Mouse (Mus musculus) intestine, embryonic 14.5 days (tissue): Measurements from ENCODE around the gene Pknox2. TPM values are rescaled to one million over a fixed set of nuclear protein-coding genes. Genes with fewer than 3 reads are reported as not detected.

ENCODE experiments used
- ATAC-seq: fragments of 200-750 bp; cut with Nextera tagmentation; replicated peaks from 2 replicates; pipeline ENCODE4 v1.8.0; 2017; ENCODE audit warnings: low read depth, moderate number of reproducible peaks, moderate TSS enrichment, moderate library complexity; ENCODE audit not compliant: low FRiP score, low TSS enrichment
- DNase-seq: peaks from one replicate; pipeline ENCODE4 v3.0.0-alpha.2; 2018; ENCODE audit warnings: low spot score
- H3K27ac ChIP-seq: fragments of 300-500 bp; sonication (generic); 2 replicates; pipeline ENCODE4 v1.5.1; 2014; ENCODE audit warnings: low read depth, mild to moderate bottlenecking, control low read depth
- H3K27me3 ChIP-seq: fragments of 300-500 bp; sonication (generic); replicated peaks from 2 replicates; pipeline ENCODE4 v1.6.1; 2014; ENCODE audit warnings: low read length, control low read depth; ENCODE audit not compliant: control insufficient read depth, insufficient read depth
- H3K36me3 ChIP-seq: fragments of 300-500 bp; sonication (generic); 2 replicates; pipeline ENCODE4 v1.6.1; 2014; ENCODE audit warnings: low read length, control low read depth; ENCODE audit not compliant: control insufficient read depth, insufficient read depth
- H3K4me1 ChIP-seq: fragments of 300-500 bp; sonication (generic); replicated peaks from 2 replicates; pipeline ENCODE4 v1.6.1; 2014; ENCODE audit warnings: low read length, control low read depth, mixed read lengths; ENCODE audit not compliant: control insufficient read depth, insufficient read depth
- H3K4me2 ChIP-seq: fragments of 300-500 bp; sonication (generic); 2 replicates; pipeline ENCODE4 v1.6.1; 2014; ENCODE audit warnings: low read length
- H3K4me3 ChIP-seq: fragments of 300-500 bp; sonication (generic); 2 replicates; pipeline ENCODE4 v1.5.1; 2014; ENCODE audit warnings: low read depth, low read length, control low read depth, mixed read lengths
- H3K9ac ChIP-seq: fragments of 300-500 bp; sonication (generic); 2 replicates; pipeline ENCODE4 v1.6.1; 2014; ENCODE audit warnings: mild to moderate bottlenecking, low read length
- H3K9me3 ChIP-seq: fragments of 300-500 bp; sonication (generic); 2 replicates; pipeline ENCODE4 v1.6.1; 2016; ENCODE audit warnings: low read length, control low read depth; ENCODE audit not compliant: control insufficient read depth
- WGBS: fragments of 180-500 bp; shearing (Covaris S2); extraction: QIAGEN DNeasy Blood & Tissue Kit; methylation state at CpG from one replicate; pipeline ENCODE4 v1.1.7; 2014; 5-methylcytosine and 5-hydroxymethylcytosine counted together
- polyA plus RNA-seq: library from polyadenylated mRNA; unstranded; fragments of >200 nt; fragmentation: Nextera tagmentation; extraction: Ambion mirVana; gene quantifications from 2 replicates; pipeline ENCODE4 v1.2.1, GENCODE M21; 2014

The Pknox2 gene
- polyA plus RNA-seq, 1 experiment from 2014 or later, result 8.8 TPM

DNA sequence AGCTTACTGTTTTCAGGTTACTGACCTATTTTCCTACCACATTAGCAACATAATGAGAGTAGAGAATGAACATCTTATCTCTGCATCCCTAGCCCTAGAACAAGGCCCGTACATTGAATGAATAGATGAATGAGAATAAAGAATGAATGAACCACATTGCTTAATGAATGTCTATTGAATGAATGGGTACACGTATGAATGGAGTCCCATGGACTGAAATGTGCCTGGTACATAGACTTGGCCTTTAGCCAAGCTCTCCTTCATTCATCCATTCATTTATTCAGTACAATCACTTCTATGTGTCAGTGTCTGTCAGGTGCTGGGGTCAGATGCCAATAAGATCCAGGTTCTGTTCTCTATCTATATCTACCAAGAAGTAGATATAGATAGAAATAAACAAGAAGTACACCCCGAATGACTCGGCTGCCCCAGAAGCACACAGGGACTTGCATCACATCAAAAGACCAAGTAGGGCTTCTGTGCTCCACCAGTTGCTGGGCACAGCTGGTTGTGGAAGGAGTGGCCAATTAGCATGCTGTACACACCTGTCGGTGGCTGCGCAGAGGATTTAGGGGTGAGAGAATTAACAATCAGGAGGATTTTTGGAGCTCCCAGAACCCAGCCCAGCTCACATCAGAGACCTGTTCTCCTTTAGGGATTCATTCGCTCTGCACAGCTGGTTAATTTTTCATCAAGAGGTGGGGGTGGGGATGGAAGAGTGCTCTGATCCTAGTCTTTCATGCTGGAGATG lies 119.2 kb downstream of the Pknox2 start:
- Histone ChIP-seq H3K4me3 (no peak overlapping the region), H3K9me3 (no peaks in the 10 kb centered on the region), H3K9ac (no peak overlapping the region), H3K4me2 (no peak overlapping the region), H3K27me3 (no peaks in the 10 kb centered on the region), H3K27ac (no peak overlapping the region), H3K4me1 (peaks cover 27% of the 10 kb centered on the region), H3K36me3 (no peaks in the 10 kb centered on the region)
- 68% methylated on average over 7 of the region's 7 CpGs for WGBS
- DNase-seq (no peak), ATAC-seq (no peak)

DNA sequence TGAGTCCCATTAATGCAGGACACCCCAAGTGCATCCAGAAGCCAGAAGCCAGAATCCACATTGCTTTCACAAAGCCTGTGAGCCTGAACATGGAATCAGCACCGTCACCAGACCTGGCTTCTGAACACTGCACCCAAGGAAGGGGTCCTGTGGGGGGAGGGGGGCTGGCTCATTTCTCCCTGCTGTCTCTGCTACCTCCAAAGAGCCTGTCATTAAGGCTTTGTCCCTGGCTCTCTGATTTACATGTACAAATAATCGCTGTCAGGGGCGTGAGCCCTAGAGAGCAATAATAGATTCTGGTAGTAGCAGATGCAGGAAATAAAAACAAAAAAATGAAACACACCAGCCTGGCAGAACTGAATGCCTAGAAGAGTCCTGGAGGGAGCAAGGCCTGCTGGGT lies 121.3 kb downstream of the Pknox2 start:
- no peaks in the 10 kb centered on the region for H3K9me3 ChIP-seq
- H3K27me3 ChIP-seq, result no peaks in the 10 kb centered on the region
- H3K4me3 ChIP-seq, result no peak overlapping the region
- WGBS, result 61% methylated on average over 3 of the region's 3 CpGs
- no peak overlapping the region for H3K9ac ChIP-seq
- no peak overlapping the region for H3K4me2 ChIP-seq
- no peaks in the 10 kb centered on the region for H3K36me3 ChIP-seq
- no peak for ATAC-seq
- H3K27ac ChIP-seq, result no peak overlapping the region
- H3K4me1 ChIP-seq, result peaks cover 32% of the 10 kb centered on the region
- DNase-seq, result no peak

DNA sequence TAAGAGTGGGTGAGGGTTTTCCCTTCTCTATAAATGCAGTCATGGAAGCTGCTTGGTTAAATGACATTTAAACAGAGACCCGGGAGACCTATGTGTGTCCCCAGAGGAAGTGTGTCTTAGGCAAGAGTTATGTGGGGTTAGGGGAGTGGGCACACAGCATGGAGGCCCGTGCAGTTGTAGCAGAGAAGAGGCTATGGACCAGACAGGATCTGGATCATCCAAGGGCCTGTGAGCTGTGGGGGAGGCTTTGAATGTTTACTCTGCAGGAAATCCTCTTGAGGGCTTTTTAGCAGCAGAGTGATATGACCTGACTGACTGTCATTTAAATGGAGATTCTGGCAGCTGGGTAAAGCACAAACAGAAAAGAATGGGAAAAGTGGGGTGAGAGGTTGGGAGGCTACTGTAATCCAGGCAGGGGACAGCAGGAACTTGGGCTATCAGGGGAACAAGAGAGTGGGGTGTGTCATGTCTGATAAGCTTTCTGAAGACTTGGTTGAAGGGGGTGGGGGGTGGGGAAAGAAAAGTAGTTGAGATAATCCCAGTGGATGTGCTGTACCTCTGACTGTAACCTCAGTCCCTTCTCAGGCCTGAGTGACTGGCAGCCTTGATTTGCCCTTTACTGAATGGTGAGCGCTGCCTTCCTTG lies 125.5 kb downstream of the Pknox2 start:
- Histone ChIP-seq H3K9ac (no peak overlapping the region), H3K27ac (no peak overlapping the region), H3K9me3 (no peaks in the 10 kb centered on the region), H3K4me1 (peaks cover 28% of the 10 kb centered on the region), H3K4me2 (no peak overlapping the region), H3K36me3 (no peaks in the 10 kb centered on the region), H3K27me3 (no peaks in the 10 kb centered on the region), H3K4me3 (no peak overlapping the region)
- ATAC-seq (no peak), DNase-seq (no peak)
- WGBS, result 33% methylated on average over 3 of the region's 3 CpGs

DNA sequence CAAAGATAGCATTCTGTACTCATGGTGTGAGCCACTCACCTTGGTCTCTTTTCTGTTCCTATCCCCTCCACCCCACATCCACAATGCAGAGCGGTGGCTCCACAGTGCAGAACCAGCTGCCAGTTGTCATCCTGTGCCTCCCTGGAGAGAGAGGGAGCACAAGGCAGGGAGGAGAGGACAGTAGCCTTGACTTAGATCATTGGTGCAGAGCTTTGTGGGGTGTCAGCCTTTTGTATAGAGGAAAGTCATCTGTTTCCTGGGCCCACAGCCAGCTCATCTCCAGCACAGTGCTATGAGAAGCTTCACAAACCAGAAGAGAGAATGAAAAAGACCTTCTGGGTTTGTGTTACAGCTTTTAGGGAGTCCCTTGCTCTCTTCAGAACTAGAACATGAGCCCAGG lies 129.1 kb downstream of the Pknox2 start:
- Histone ChIP-seq H3K4me1 (peaks cover 25% of the 10 kb centered on the region), H3K27me3 (no peaks in the 10 kb centered on the region), H3K27ac (peak overlapping the region; percentile 51), H3K9me3 (no peaks in the 10 kb centered on the region), H3K4me2 (no peak overlapping the region), H3K9ac (no peak overlapping the region), H3K36me3 (no peaks in the 10 kb centered on the region), H3K4me3 (no peak overlapping the region)
- ATAC-seq, result no peak
- 48% methylated on average over 1 of the region's 1 CpGs for WGBS
- DNase-seq, result no peak

- Histone ChIP-seq H3K9me3 (no peaks in the 10 kb centered on the region), H3K4me2 (no peak overlapping the region), H3K27ac (no peak overlapping the region), H3K4me3 (no peak overlapping the region), H3K4me1 (peaks cover 24% of the 10 kb centered on the region), H3K27me3 (no peaks in the 10 kb centered on the region), H3K36me3 (no peaks in the 10 kb centered on the region), H3K9ac (no peak overlapping the region)
- ATAC-seq (no peak), DNase-seq (no peak)
- WGBS, result 49% methylated on average over 7 of the region's 7 CpGs
These were observed 130.0 kb downstream of the Pknox2 start for GRCm38 (mm10) chr9:37017169-37017568.

DNA sequence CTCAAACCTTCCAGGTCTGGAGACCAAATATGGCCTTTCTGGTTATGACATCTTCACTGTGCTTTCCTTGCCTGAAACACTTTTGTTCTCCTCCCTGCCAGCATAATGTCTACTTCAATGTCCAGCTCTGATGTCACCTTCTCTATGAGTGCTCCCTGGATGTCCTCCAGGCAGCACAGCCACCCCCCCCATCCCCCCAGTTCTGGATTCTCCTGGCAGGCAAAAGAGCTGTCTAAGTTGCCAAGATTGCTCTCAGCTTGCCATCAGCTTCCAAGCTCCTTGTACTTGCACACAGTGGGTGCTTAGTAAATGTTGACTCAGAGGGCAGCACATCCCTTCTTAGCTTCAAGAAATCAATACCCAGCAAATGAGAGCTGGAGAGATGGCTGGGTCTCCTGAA lies 131.0 kb downstream of the Pknox2 start:
- Histone ChIP-seq H3K4me1 (peaks cover 17% of the 10 kb centered on the region; the same call in 1 of the 2 replicates), H3K9ac (no peak overlapping the region), H3K36me3 (no peaks in the 10 kb centered on the region), H3K4me2 (no peak overlapping the region), H3K27ac (no peak overlapping the region), H3K4me3 (no peak overlapping the region), H3K9me3 (no peaks in the 10 kb centered on the region), H3K27me3 (no peaks in the 10 kb centered on the region)
- DNase-seq (no peak), ATAC-seq (no peak)

GRCm38 (mm10) chr9:37013565-37013964 lies 133.6 kb downstream of the Pknox2 start:
- H3K4me1 ChIP-seq, result peaks cover 12% of the 10 kb centered on the region; the same call in 1 of the 2 replicates
- H3K4me3 ChIP-seq, result no peak overlapping the region
- ATAC-seq (no peak), DNase-seq (no peak)
- WGBS, result 20% methylated on average over 8 of the region's 8 CpGs
- H3K4me2 ChIP-seq, result no peak overlapping the region
- no peak overlapping the region for H3K9ac ChIP-seq
- no peaks in the 10 kb centered on the region for H3K36me3 ChIP-seq
- no peak overlapping the region for H3K27ac ChIP-seq
- no peaks in the 10 kb centered on the region for H3K9me3 ChIP-seq
- no peaks in the 10 kb centered on the region for H3K27me3 ChIP-seq

DNA sequence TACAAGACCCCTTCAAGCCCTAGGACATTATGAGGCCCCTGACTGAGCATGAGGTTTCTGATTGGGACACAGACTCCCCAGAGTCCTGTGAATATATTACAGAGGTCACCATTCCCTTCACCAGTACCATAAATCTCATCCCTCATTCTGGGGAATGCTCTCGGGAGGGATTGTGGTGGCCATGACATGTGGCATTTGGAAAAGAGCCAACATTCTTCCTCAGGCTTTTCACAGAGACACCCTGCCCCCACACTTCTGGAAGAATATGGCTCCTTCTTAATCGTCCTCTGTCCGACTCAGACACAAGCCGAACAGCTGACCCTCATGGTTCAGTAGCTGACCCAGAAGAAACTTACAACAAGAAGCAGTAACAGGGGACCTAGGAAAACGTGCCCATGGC lies 139.1 kb downstream of the Pknox2 start:
- H3K4me2 ChIP-seq, result no peak overlapping the region
- WGBS, result 47% methylated on average over 5 of the region's 5 CpGs
- no peak overlapping the region for H3K27ac ChIP-seq
- no peak overlapping the region for H3K9ac ChIP-seq
- DNase-seq (no peak), ATAC-seq (no peak)
- H3K4me3 ChIP-seq, result no peak overlapping the region
- H3K27me3 ChIP-seq, result no peaks in the 10 kb centered on the region
- peaks cover 10% of the 10 kb centered on the region; the same call in 1 of the 2 replicates for H3K4me1 ChIP-seq
- H3K36me3 ChIP-seq, result no peaks in the 10 kb centered on the region
- H3K9me3 ChIP-seq, result no peaks in the 10 kb centered on the region

DNA sequence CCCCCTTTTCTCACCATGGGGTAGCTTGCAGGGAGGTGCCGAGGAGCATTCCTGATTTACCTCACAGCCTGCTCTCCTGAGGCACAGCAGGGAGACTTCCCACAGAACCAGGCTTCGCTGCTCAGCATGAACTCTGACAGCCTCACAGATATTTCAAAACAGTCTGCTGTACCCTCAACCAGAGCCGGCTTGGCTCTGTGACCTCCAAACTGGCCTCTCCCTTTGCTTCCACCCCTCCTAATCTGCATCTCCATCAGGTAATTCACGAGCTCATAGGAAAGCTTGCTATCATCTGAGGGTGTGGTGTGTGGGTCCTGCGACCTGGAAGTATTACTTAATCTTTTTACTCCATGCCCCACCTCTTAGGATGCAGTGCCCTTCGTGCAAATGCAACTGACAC lies 142.5 kb downstream of the Pknox2 start:
- no peaks in the 10 kb centered on the region for H3K36me3 ChIP-seq
- H3K27me3 ChIP-seq, result no peaks in the 10 kb centered on the region
- ATAC-seq (no peak), DNase-seq (no peak)
- H3K9me3 ChIP-seq, result no peaks in the 10 kb centered on the region
- no peak overlapping the region for H3K4me2 ChIP-seq
- 0 out of 2 replicates have a peak, but pooled peaks cover 7% of the 10 kb centered on the region for H3K4me1 ChIP-seq
- 40% methylated on average over 6 of the region's 6 CpGs for WGBS
- H3K4me3 ChIP-seq, result no peak overlapping the region
- no peak overlapping the region for H3K27ac ChIP-seq
- no peak overlapping the region for H3K9ac ChIP-seq
